Mouse (Mus musculus) bone marrow, adult 2 months (tissue): ENCODE results near the gene Dera.

Source experiments
- CTCF ChIP-seq: fragments of 200-500 bp; IDR thresholded peaks from 2 replicates; pipeline ENCODE4 v1.5.1; 2011; ENCODE audit warnings: low read length, control low read depth; ENCODE audit not compliant: control insufficient read depth, insufficient read depth
- POLR2A ChIP-seq: fragments of 200-500 bp; IDR thresholded peaks from 2 replicates; pipeline ENCODE4 v1.6.1; 2011; ENCODE audit warnings: low read depth, mild to moderate bottlenecking, control low read depth, low read length, borderline replicate concordance; ENCODE audit not compliant: control insufficient read depth

GRCm38 (mm10) chr6:137814006-137814405 lies 59.7 kb downstream of the Dera start:
- TF ChIP-seq POLR2A (no peak), CTCF (no peak)
